Mouse (Mus musculus) right cerebral cortex, adult 2 months (tissue): Measurements from ENCODE around the gene Sugct.
"Not testable (repeated sequence)": the region's sequence is repeated elsewhere in the genome, so short reads cannot be mapped to it uniquely, and the experiment has no call there.

Experiments
- DNase-seq, 2 experiments: peaks; one replicate each; pipeline ENCODE4 v3.0.0; 2021 to 2022; ENCODE audit warnings: low spot score in 2 of 2

Sugct gene

GRCm38 (mm10) chr13:16898084-16898792 lies 797.1 kb downstream of the Sugct start:
- no peak for DNase-seq

- DNase-seq: no peak
These were observed 817.3 kb downstream of the Sugct start for GRCm38 (mm10) chr13:16878056-16878455.

GRCm38 (mm10) chr13:16859986-16860385 lies 835.4 kb downstream of the Sugct start:
- no peak for DNase-seq

- DNase-seq: no peak
These were observed 848.1 kb downstream of the Sugct start for GRCm38 (mm10) chr13:16847236-16847635.

GRCm38 (mm10) chr13:16840994-16841393 lies 854.4 kb downstream of the Sugct start:
- no peak for DNase-seq

- DNase-seq: no peak
These were observed 856.9 kb downstream of the Sugct start for GRCm38 (mm10) chr13:16838409-16838808.

GRCm38 (mm10) chr13:16835111-16835510 lies 860.2 kb downstream of the Sugct start:
- no peak for DNase-seq

- DNase-seq: no peak
These were observed 862.3 kb downstream of the Sugct start for GRCm38 (mm10) chr13:16833069-16833468.

GRCm38 (mm10) chr13:16831840-16832239 lies 863.5 kb downstream of the Sugct start:
- DNase-seq: no peak

GRCm38 (mm10) chr13:16830291-16830690 lies 865.1 kb downstream of the Sugct start:
- not testable (repeated sequence) for DNase-seq

- DNase-seq: no peak
These were observed 865.8 kb downstream of the Sugct start for GRCm38 (mm10) chr13:16829589-16829988.

GRCm38 (mm10) chr13:16825619-16826018 lies 869.7 kb downstream of the Sugct start:
- peak; percentile 37 to 42 for DNase-seq

GRCm38 (mm10) chr13:16821785-16822184 lies 873.6 kb downstream of the Sugct start:
- DNase-seq: no peak

GRCm38 (mm10) chr13:16817471-16817870 lies 877.9 kb downstream of the Sugct start:
- no peak for DNase-seq

GRCm38 (mm10) chr13:16816747-16817146 lies 878.6 kb downstream of the Sugct start:
- no peak for DNase-seq

- DNase-seq: no peak
These were observed 883.1 kb downstream of the Sugct start for GRCm38 (mm10) chr13:16812268-16812667.
